Mouse (Mus musculus): ENCODE measurements around the gene Gm5799. TPM values are rescaled to one million over a fixed set of nuclear protein-coding genes. Genes with fewer than 3 reads are reported as not detected.
"Not testable (repeated sequence)": the region's sequence is repeated elsewhere in the genome, so short reads cannot be mapped to it uniquely, and the experiment has no call there.

The Gm5799 gene
- total RNA-seq (2021) = under 1 TPM in 1 of 2 experiments, not detected in 1; 0.38 TPM
- long read RNA-seq, experiment 1 = 0 reads
- long read RNA-seq, experiment 2 = 0 reads

DNA sequence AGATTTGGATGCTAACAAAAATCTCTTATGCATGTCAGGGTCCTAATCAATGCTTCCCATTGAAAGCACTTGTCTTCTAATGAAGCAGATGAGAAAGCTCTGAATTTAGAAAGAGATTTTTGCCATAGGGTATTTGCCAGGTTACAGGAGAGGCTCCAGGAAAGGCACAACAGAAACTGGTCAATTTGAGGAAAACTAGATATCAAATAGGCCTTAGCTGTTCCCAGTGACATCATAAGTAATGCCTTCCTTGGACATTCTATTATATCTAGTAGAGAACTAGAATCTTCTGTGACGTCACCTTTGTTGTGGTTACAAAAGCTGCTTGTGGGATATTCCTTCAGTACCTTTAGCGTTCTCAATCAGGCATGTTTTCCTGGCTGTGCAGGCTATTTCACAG lies at the start of gene Gm5799:
Gm5799 (plus strand) TSS at position 301 of the 400 bp plus-strand sequence.
- DNase-seq (ENCODE audit: low spot score in 2 of 2) = not testable (repeated sequence)

DNA sequence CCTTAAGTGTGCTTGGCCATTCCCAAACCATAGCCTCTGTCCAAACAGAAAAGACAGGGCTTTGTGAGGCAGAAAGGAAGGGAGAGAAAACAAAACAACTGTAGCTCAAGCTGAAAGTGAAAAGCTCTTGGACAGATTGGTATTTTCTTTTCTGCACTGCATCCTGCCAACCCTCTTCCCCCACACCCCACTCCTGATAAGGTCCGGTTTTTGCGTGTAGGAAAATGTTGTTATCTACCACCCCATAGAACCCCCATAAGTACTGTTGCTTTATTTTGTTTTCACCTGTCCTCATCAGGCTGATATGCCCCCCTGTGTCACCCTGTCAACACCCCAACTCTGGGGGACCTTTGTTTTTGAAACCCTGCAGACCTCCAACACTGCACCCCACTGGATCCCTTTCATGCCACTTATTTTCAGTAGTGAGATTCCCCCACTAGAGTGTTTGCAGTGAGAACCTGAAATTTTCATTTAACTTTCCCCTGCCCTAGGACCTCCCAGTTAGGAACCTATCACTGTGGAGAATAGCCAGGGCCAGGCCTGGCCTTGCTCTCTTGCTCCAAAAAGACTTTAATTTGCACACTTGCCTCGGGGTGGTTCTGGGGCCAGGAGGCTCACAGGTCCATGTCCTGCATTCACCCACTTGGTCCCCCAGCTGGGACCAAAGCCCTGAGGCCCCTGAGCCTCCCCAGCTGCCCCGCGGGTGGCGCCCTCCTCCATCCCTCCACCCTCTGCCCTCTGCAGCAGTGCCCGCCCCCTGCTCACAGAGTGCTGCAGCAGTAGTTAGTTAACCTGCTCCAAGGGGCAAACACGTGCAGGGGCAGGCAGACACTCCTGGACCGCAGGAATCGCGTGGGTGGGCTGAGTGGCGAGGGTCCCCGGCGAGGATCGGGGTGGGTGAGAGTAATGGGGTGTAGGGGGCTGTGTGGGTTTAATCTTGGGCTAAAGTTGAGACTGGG lies 12.0 kb upstream of the Gm5799 start:
- not testable (repeated sequence) for DNase-seq (ENCODE audit: low spot score in 2 of 2)

GRCm38 (mm10) chr14:43532011-43532383 lies 11.4 kb upstream of the Gm5799 start:
- not testable (repeated sequence) for DNase-seq (ENCODE audit: low spot score in 2 of 2)

DNA sequence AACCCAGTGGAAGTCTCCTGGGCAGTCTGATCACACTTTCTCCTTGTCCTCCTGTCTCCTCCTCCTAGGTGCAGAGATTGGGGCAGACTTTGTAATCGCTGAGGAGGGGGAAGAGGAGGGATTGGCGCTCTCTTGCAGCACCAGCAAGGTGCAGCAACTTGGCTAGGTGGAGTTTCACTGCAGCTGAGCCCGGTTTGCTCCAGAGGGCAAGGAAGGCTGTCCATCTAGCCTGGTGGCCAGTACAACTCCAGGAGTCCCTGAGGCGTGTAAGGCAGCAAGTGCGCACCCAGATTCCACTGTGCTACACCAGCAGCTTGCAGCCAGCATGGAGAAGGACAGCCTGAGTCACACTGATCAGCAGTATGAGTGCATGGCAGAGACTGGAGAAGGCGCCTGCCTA lies 11.0 kb upstream of the Gm5799 start:
- DNase-seq (ENCODE audit: low spot score in 2 of 2) = not testable (repeated sequence)

GRCm38 (mm10) chr14:43538144-43538543 lies 5.2 kb upstream of the Gm5799 start:
- DNase-seq (ENCODE audit: low spot score in 2 of 2) = not testable (repeated sequence)

GRCm38 (mm10) chr14:43546281-43546680 lies 2.9 kb downstream of the Gm5799 start:
- not testable (repeated sequence) for DNase-seq (ENCODE audit: low spot score in 2 of 2)

DNA sequence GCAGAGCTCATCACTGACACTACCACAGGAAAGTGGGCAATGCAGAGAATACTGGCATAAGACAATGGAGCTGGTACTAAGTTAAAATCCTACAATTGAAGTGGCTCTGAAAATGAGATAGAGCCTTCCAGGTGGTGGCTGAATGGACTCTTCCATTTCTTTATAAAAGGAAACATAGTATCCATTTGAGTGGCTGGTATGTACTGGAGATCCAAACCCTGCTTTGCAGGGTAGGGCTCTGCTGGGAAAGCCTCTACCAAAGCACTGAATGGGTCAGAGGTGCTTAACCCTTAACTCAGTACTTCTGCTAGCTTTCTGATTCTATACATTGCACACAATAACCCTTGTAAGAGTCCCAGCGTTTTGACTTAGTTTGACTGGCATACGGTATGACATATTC lies 8.9 kb downstream of the Gm5799 start:
- not testable (repeated sequence) for DNase-seq (ENCODE audit: low spot score in 2 of 2)

- DNase-seq (ENCODE audit: low spot score in 2 of 2) = not testable (repeated sequence)
Measured at GRCm38 (mm10) chr14:43577969-43578368, 34.6 kb downstream of the Gm5799 start.

- DNase-seq (ENCODE audit: low spot score in 2 of 2) = not testable (repeated sequence)
Measured at GRCm38 (mm10) chr14:43579046-43579445, 35.7 kb downstream of the Gm5799 start, which contains the start of gene Gm17654. Gm17654 (minus strand) TSS chr14:43579146.

Other genes with a start within 250 kb of the Gm5799 start
- not detected for gene Gm8127, start 249.7 kb upstream of the Gm5799 start, total RNA-seq (2021)
- 1 to 10 TPM in 1 of 2 experiments, under 1 TPM in 1; 0.44 to 1.7 TPM for gene 1700001F09Rik, start 195.8 kb upstream of the Gm5799 start, total RNA-seq (2021)
- gene Gm8138, start 127.2 kb upstream of the Gm5799 start, total RNA-seq (2021) = not detected
- not detected for gene Gm17654, start 35.6 kb downstream of the Gm5799 start, total RNA-seq (2021)
- not detected for gene Gm10375, start 64.4 kb downstream of the Gm5799 start, total RNA-seq (2021)
- gene Gm8165, start 133.6 kb downstream of the Gm5799 start, total RNA-seq (2021) = not detected
- 1 to 10 TPM in 1 of 2 experiments, under 1 TPM in 1; 0.86 to 1.2 TPM for gene Gm7324, start 154.3 kb downstream of the Gm5799 start, total RNA-seq (2021)
- not detected for gene Gm16506, start 183.9 kb downstream of the Gm5799 start, total RNA-seq (2021)
- gene Gm6526, start 204.3 kb downstream of the Gm5799 start, total RNA-seq (2021) = not detected
- gene Gm8180, start 241.2 kb downstream of the Gm5799 start, total RNA-seq (2021) = not detected